Mouse (Mus musculus) myocyte (in vitro differentiated cells): ENCODE results near the gene Agap3.

Experiments used
- CEBPB ChIP-seq: IDR thresholded peaks from 2 replicates; pipeline ENCODE4 v1.6.1; 2011; ENCODE audit warnings: mild to moderate bottlenecking, moderate library complexity; ENCODE audit not compliant: poor library complexity, insufficient read depth, severe bottlenecking
- MAX ChIP-seq: IDR thresholded peaks from one replicate; pipeline ENCODE4 v1.6.1; 2011; ENCODE audit warnings: low read depth, mild to moderate bottlenecking, control low read depth
- POLR2A ChIP-seq: IDR thresholded peaks from one replicate; pipeline ENCODE4 v1.6.1; 2011; ENCODE audit warnings: low read depth, mild to moderate bottlenecking, control low read depth, moderate library complexity; ENCODE audit not compliant: insufficient read length
- POLR2AphosphoS2 ChIP-seq: IDR thresholded peaks from one replicate; pipeline ENCODE4 v1.6.1; 2011; ENCODE audit warnings: low read depth, control low read depth; ENCODE audit not compliant: insufficient read length
- TCF12 ChIP-seq: IDR thresholded peaks from one replicate; pipeline ENCODE4 v1.6.1; 2011; ENCODE audit warnings: mild to moderate bottlenecking, control low read depth; ENCODE audit not compliant: poor library complexity, insufficient read depth, severe bottlenecking
- USF1 ChIP-seq: IDR thresholded peaks from one replicate; pipeline ENCODE4 v1.6.1; 2011; ENCODE audit warnings: low read depth, mild to moderate bottlenecking, control low read depth, moderate library complexity

GRCm38 (mm10) chr5:24425421-24426036 is 26.4 kb upstream of the Agap3 start:
- peak; percentile 11 for TF ChIP-seq POLR2A
- TF ChIP-seq TCF12 = no peak
- TF ChIP-seq CEBPB = no peak
- TF ChIP-seq POLR2AphosphoS2 = no peak
- no peak for TF ChIP-seq USF1
- TF ChIP-seq MAX = no peak
